Mouse (Mus musculus): Measurements from ENCODE around the gene Cldn2.

The Cldn2 gene

GRCm38 (mm10) chrX:139807391-139807790 is 6.8 kb downstream of the Cldn2 start:
- DNase-seq (ENCODE audit: extremely low read depth, low read depth) = no peak

- DNase-seq (ENCODE audit: extremely low read depth, low read depth) = no peak
These were observed 7.5 kb downstream of the Cldn2 start for GRCm38 (mm10) chrX:139808085-139808484.

- DNase-seq (ENCODE audit: extremely low read depth, low read depth) = no peak
These were observed 7.9 kb downstream of the Cldn2 start for GRCm38 (mm10) chrX:139808501-139808900.

- DNase-seq (ENCODE audit: extremely low read depth, low read depth) = no peak
These were observed 12.1 kb downstream of the Cldn2 start for GRCm38 (mm10) chrX:139812636-139813298.

DNA sequence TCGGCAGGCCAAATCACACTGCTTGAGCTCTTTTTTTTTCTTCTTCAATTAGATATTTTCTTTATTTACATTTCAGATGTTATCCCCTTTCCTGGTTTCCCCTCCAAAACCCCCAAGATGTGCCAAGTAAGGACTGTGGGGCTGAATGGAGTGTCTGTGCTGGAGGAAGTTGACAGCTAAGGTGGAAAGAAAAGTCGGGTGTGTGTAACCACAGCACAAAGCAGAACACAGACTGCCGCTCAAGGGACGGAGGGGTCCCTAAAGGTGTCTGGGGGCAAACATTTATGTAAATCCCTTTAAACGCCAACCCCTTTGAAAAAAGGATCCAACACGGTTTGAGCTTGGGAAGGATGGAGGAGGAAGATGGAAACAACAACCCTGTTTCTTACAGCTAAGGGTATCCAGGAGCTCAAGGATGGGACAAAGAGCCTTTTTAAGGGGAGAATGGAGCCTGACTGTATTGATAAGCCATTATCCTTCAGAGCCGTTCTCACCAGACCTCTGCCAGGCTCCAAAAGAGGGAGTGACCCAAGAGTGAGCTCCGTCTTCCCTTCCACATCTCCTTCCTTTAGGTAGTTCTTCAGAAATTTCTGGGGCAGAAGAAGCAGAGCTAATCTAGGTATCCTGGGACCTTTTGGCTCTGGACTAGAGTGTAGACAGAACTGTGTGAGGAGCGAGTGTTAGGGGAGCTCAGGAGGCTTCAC is 12.8 kb downstream of the Cldn2 start:
- DNase-seq (ENCODE audit: extremely low read depth, low read depth) = peak; percentile 8

DNA sequence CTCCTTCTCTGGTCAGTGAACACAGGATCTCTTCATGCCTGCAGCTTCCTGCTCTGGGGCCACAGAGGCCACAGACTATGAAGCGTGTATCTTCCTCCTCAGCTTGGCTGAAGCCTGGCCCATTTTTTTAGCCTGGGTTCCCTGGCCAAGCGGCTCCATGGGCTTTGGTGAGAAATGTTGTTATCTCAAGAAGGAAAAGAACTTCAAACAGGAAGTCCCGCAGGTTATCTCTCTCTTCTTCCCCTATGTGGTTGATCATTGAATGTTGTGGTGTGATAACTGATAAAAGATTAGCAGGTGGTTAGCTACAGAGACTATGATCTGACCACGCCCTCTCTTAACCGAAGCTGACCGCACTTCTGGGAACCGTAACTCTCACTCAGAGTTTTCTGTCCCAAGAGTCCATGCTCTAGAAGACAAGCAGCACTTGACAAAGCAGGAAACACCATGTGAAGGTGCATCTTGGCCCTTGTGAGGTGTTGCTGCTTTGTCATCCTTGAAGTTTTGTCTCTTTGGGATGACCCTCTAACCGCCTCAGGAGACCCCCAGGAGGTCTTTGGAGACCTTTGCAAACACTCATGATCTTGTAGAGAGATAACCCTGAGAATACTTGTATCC is 13.5 kb downstream of the Cldn2 start:
- DNase-seq (ENCODE audit: extremely low read depth, low read depth) = peak; percentile 66

- no peak for DNase-seq (ENCODE audit: extremely low read depth, low read depth)
These were observed 14.6 kb downstream of the Cldn2 start for GRCm38 (mm10) chrX:139815201-139815600.

- DNase-seq (ENCODE audit: extremely low read depth, low read depth) = no peak
These were observed 24.8 kb downstream of the Cldn2 start for GRCm38 (mm10) chrX:139825402-139825801.

- DNase-seq (ENCODE audit: extremely low read depth, low read depth) = no peak
These were observed 26.3 kb downstream of the Cldn2 start for GRCm38 (mm10) chrX:139826926-139827325.

GRCm38 (mm10) chrX:139828363-139829092 is 27.9 kb downstream of the Cldn2 start:
- no peak for DNase-seq (ENCODE audit: extremely low read depth, low read depth)

DNA sequence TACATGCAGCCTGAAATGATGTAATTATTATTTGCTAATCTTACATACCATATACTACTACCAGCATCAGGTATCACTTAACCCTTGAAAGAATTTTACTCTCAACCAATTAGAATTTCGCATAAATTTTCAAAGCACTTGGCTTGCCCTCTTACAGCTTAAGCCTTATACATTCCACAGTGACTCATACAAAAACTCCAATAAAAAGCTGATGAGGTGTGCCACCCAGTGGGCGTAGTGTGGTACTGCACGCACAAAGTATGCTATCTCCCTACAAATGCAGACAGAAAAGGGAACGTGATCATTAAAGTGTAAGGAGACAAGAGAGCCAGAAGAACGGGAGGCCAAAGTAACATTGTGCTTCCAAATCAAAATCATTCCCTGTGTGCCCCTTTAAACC is 31.8 kb downstream of the Cldn2 start:
- peak; percentile 56 for DNase-seq (ENCODE audit: extremely low read depth, low read depth)

GRCm38 (mm10) chrX:139839057-139839456 is 38.4 kb downstream of the Cldn2 start:
- no peak for DNase-seq (ENCODE audit: extremely low read depth, low read depth)

- DNase-seq (ENCODE audit: extremely low read depth, low read depth) = no peak
These were observed 40.5 kb downstream of the Cldn2 start for GRCm38 (mm10) chrX:139841091-139841490.

GRCm38 (mm10) chrX:139854795-139855194 is 54.2 kb downstream of the Cldn2 start:
- no peak for DNase-seq (ENCODE audit: extremely low read depth, low read depth)

DNA sequence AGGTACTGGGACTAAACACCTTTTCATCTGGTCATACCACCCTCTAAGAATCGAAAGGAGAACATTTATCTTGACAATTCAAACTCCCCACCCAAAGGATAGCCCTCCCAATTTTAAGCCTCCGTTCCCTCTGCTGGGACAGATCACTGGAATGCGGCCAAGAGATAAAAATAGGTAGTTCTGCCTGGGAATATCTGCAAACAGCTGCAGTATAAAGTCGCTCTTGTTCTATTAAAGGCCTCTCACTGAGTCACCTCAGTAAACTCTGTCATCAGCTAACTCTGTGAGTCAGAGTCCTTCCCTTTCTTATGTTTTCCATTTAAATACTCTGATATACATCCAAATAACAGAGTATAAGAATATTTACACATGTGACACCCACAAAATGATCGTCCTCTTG is 58.8 kb downstream of the Cldn2 start:
- no peak for DNase-seq (ENCODE audit: extremely low read depth, low read depth)

All from MEL-GATA-1-ER (cell line).